Mouse (Mus musculus) right cerebral cortex, adult 2 months (tissue): Measurements from ENCODE around the gene Pde4b.

Experiments
- DNase-seq, 2 experiments: peaks; one replicate each; pipeline ENCODE4 v3.0.0; 2021 to 2022; ENCODE audit warnings: low spot score in 2 of 2

Pde4b gene

DNA sequence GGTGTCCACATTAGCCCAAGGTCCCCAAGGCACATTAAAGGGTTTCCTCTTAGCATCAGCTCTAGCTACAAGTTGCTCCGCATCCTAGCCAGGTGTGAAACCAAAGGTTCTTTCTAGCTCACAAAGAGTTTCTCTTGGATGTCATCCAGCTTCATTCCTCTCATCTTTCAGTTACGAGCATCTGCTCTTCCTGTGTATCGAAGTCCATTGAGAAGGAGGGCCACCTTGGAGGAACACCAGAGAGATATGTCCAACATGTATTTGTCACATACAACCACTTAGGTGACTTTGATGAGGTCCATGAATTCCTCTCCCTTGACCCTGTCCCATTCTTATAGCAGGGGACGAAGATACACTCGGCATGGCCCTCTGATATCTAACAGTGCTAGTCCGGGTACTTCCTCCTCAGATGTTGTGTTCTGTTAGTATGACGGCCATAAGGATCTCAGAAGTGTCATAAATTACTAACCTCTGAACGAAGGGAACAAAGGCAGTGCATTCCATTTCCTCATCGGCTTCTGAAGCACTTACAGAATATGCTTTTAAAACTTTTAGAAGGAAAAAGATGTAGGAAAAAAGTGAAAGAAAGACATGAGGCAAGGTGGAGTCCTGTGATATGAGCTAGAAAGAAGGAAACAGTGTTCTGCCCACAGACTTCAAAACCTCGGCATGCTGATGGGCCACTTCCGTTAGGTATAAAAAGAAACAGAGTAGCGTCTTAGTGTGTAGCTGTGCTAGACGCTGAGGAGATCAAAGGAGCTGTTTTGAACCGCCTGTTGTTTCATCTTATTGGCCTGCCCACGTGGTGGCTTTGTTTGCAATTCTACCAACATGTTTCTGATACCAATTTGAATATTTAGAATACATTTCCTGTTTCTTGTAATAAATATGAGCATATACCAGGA, 419.3 kb downstream of the Pde4b start:
- no peak for DNase-seq

- DNase-seq: no peak
These were observed 420.0 kb downstream of the Pde4b start for GRCm38 (mm10) chr4:102507344-102507743.

- DNase-seq: no peak
These were observed 420.4 kb downstream of the Pde4b start for GRCm38 (mm10) chr4:102507753-102508152.

GRCm38 (mm10) chr4:102510061-102510460, 422.7 kb downstream of the Pde4b start:
- DNase-seq: no peak

DNA sequence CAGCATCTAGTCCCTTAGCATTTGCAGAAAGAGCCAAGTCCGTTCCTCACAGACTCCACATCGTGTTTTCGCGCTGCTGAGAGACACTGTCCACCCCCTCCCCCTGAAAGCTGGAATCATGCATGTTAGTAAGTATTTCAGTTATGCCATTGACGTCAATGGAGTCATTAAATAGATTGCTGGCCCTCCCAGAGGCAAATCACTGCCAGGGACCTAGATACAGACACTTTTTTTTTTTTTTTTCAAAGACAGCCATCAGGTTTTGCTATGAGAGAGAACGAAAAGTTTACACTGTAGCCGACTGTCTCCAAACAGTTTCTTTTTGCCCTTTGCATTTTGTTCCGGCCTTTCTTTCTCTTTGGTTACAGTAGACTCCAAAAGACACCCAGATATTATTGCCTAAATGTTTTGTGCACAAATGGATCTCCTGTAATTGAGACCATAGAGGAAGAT, 423.6 kb downstream of the Pde4b start:
- peak; percentile 73 to 77 for DNase-seq

DNA sequence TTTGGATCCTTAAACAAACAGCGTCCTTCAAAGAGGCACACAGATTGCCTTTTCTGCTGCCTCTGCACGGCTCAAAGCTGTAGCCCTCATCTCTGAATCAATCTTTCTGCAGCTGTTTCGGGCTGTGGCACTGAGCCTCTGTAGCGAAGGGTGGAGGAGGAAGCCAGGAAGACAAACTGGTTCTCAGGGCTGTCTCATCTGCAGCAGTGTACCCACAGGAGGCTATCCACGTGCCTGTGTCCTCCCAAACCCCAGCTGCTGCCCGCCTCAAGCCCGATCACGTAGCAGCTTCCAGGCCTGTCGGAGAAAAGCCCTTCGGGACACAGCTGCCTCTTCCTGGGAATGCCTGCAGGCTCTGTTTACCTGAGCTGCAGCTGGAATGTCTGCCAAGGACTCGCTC, 424.2 kb downstream of the Pde4b start:
- DNase-seq: peak; percentile 65 to 72

GRCm38 (mm10) chr4:102512940-102513339, 425.6 kb downstream of the Pde4b start:
- DNase-seq: no peak

DNA sequence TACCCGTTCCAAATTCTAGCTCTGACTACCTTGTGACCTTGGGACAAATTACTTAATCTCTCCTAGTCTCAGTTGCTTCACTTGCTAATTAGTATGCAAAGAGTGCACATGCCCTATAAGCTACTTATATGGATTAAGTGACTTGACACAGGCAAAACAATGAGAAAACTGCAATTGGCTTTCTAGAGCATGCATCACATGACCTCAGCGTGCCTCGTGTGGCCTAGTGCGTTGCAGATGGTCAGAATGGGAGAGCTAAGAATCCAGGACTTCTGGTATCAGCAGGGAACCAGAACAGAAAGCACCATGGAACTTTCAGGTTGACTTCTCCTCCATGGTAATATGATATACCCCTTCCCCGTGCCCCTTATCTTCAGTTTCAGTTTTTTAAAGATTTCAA, 426.2 kb downstream of the Pde4b start:
- DNase-seq: no peak

- no peak for DNase-seq
These were observed 427.9 kb downstream of the Pde4b start for GRCm38 (mm10) chr4:102514972-102515835.

DNA sequence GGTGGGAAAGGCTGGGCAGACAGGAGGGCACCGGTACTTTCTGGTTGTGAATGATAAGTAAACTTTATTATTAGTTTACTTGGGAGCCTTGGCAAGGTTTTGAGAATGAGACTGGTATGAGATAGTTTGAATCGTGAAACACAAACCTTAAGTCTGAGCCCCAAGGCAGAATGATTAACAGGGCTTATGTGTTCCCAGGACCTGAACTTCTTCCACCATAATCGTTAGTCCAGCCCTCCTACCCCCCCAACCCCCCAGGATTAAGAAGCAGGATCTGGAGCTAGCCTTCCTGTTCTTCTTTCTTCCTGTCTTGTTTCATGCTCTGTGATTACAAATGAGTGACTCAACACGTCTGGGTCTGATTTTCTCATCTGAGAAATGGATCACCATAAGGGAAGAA, 429.1 kb downstream of the Pde4b start:
- no peak for DNase-seq

DNA sequence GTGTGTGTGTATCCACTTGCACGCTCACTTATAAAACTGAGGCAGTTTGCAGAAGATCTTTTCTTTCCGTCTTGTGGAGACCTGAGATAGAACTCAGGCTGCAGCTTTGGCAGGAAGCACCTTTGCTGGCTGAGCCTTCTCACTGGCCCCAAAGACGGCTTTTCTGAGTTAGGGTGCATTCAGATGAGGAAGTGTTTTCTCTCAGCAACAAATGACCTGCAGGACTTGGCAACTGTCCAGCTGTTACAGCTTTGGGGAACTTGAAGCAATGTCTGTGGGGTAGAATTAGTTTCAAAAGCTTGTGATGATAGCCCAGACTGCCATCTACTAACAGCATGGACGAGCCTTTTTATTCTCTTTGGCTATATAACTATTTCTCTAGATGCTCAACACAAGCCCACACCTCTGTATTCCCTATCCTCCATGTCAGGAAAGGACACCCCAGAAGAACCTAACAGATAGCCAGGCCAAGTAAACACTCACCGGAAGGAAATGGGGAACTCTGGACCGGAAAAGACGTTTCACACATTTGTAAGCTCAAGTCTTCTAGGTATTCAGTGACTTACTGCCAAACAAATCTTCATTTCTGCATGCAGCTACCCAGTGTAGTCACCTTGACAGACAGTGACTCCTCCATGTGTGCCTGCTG, 429.8 kb downstream of the Pde4b start:
- no peak for DNase-seq

- no peak for DNase-seq
These were observed 430.3 kb downstream of the Pde4b start for GRCm38 (mm10) chr4:102517653-102518052.

DNA sequence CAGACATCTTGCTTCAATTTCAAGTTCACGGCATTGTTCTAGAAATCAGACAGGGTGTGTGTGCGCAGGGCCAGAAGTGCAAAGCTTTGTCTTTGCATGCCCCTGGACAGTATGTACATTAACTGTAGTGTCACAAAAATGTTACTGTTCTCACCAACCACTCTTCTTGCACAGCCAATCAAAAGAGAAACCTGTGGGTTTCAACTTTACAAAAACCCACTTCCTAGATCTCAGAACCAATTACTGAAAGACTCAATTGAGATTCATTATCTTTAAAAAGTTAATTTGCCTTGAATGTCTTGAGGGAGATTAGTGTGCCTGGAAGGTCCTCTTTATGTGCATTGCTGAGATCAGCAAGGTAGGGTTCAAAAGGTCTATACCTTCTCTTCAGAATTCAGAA, 431.0 kb downstream of the Pde4b start:
- no peak for DNase-seq

DNA sequence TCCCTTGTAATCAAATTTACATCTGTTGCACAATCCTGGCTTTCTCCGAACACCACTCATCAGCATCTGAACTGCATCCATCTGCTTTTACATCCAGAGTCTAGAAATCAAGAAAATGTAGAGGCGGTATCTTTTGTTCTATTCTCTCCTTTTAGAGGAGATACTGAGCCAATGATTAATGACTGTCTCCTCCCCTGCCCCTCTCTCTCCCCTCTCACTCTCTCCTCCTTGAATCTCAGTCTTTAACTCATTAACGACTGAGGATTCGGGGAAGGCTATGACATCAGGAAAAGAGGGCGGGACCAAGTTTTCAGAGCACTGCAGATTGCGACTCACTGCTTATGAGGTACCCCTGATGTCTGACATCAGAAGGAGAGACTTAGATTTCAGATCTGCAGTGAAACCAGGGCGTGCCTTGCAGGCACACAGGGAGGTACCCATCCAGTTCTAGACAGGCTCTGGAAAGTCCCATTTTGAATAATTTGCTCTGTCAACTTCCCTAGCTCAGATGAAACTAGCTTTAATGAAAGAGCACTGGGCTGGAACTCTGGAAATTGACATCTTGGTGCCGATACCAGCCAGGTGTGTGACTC, 433.4 kb downstream of the Pde4b start:
- DNase-seq: no peak

DNA sequence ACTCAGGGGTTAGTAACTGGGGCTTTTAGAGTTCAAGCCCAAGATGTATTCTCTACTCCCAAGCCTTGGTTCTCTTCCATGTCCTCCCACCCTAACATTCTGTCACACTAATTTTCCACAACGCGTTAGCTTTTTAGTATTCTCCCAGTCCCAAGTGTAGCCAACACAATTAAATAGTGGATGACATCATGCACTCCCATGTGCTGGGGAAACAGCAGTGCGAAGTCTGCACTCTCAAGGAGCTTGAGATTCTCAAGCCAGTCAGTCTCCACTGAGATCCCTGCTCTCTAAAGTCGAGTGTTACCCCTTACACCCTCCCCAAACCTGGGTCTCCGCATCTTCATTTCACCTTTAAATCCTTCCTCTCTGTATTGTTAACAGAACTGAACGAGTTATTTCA, 434.1 kb downstream of the Pde4b start:
- DNase-seq: no peak

DNA sequence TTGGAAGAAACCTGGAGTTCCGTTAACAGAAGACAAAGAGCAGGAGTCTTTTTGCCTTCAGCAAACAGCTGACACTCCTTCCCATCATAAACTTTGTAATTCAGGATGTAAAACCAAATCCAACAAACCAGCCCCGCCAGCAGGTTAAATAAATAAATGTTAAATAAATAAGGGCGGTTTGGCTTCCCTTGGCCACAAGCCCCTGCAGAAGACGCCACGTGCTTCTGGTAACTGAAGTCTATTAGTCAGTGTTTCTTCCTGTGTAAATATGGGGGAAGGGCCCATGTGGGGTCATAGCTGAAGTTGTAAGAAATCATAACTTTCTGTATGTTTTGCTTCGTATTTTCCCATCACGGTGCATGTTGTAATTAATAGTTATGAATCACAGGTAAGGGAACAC, 440.0 kb downstream of the Pde4b start:
- DNase-seq: no peak

GRCm38 (mm10) chr4:102530797-102531196, 443.5 kb downstream of the Pde4b start:
- DNase-seq: no peak

DNA sequence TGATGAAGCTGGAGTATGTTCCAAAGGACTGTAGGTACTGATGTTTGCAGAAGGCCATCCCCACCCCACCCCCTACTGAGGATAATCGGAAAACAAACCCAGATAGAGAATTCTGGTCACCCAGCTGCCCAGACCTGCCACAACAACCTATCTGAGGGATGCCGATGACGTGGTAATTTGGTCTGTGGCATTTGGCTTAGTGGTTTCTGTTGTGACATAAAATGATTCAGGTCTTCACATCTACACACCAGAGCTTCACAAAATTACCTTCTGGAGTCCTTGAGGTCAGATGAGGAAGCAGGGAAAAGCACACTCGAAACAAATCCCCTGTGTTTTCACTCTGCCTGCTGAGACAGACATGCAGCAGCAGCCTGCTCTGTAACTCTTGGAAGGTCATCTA, 444.4 kb downstream of the Pde4b start:
- no peak for DNase-seq

DNA sequence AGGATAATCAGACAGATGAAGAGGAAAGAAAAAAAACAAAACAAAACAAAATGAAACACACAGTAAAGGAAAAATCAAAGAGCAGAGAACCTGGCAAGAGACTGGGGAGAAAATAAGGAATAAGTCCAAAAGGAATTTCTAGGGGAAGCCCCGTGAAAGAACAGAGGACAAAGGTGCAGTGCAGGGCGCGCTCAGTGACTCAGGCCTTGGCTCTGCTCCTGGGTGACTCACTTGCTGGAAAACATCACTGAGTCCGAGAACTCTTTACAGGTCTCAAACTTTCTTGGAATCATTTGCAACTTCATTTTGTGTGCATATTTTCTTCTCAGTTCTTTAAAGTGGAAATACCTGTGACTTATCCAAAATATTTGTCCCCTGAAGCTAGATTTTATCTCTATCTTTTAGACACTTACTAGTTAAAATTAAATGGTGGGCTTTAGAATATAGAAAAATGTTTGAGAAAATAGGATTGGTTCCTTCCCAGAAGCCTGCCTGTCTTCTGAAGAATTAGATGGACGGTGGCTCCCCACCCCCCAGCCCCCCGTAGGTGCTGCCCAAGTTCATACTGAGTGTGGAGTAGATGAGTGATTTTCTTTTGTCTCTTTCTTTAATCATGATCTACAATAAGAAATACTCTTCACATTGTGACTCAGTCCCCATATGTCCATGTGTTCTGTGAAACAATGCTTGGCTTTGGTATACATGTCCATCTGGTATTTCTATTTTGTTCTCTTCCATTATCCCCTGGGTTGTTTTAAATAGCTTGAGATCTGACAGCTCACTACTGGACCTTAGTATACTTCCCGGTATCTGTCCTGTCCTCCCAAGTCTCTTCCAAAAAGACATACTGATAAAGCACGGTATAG, 446.1 kb downstream of the Pde4b start:
- peak in 1 of 2 experiments; percentile 57 for DNase-seq

DNA sequence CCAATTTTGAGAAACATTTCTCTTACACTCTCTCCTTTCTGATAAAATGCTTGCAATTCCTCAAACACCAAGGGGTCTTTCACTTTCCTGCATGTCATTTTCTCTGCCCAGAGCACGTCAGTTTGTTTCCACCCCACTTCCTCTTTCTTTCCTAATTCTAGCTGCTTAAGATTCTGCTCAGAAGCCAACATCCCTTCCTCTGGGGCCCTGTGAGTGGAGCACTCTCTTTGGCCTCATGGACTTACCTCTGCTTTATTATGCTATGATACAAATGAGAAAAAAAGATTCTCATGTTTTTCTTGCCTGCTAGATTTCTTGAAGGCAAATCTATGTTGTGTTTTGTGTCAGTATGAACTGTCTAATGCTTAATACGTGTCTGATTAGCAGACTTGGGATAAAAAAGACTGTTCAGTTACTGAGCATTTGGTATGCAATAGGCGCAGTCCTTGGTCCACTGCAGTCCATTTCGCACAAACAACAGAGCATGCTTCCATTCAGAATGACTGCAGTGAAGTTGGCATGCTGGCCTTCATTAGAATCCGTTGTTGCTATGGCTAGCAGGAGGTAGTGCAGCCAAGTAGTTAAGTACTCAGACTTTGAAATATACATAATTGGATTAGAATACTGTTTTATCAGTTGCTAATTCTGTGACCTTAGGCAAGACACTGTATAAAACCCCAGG, 446.8 kb downstream of the Pde4b start:
- DNase-seq: no peak
